Comparison of ENCODE assay signal across 9 mouse cellular contexts in genomic region chr11:95688515-95688914, GRCm38 (mm10). TPM values are rescaled to one million over a fixed set of nuclear protein-coding genes. Genes with fewer than 3 reads are reported as not detected.
DNase-seq lines count a peak whose midpoint lies in the region; ATAC-seq and TF ChIP-seq lines count a peak whose summit lies in the region.
"Had no signal": no experiment of that assay in that cellular context is flagged by ENCODE, and none has a peak within 500 bp of the region (broad histone marks: within the 10 kb centered on the region; RNA-seq: fewer than 3 reads in every experiment).

No protein-coding gene starts in this region.

- H3K9me3 ChIP-seq in midbrain, embryonic 11.5 days (ENCODE audit: control insufficient read depth, low read length) = no peaks in the 10 kb centered on the region
- no peaks in the 10 kb centered on the region for H3K9me3 ChIP-seq in midbrain, embryonic 13.5 days
- no peaks in the 10 kb centered on the region for H3K9me3 ChIP-seq in lung, embryonic 16.5 days (ENCODE audit: control insufficient read depth, low read length)
- no peaks in the 10 kb centered on the region for H3K9me3 ChIP-seq in stomach, embryonic 16.5 days (replicated peaks; ENCODE audit: control insufficient read depth, low read length)
- H3K9me3 ChIP-seq: midbrain, embryonic 12.5 days had no signal

- no peak overlapping the region for H3K27ac ChIP-seq in midbrain, embryonic 11.5 days (ENCODE audit: low read depth, low read length)
- no peak overlapping the region for H3K27ac ChIP-seq in midbrain, embryonic 13.5 days
- H3K27ac ChIP-seq in kidney, adult 2 months (ENCODE audit: insufficient read depth, low read depth, low read length) = peak overlapping the region; percentile 74
- H3K27ac ChIP-seq in lung, embryonic 16.5 days (ENCODE audit: low read length) = peak overlapping the region; percentile 40
- peak overlapping the region; percentile 66 for H3K27ac ChIP-seq in stomach, embryonic 16.5 days (ENCODE audit: low read length)
- H3K27ac ChIP-seq: midbrain, embryonic 12.5 days had no signal

- H3K9ac ChIP-seq in midbrain, embryonic 11.5 days (ENCODE audit: low read length) = 0 out of 2 replicates have a peak overlapping the region, but pooled peaks have one; percentile 5
- H3K9ac ChIP-seq in midbrain, embryonic 13.5 days (replicated peaks) = no peak overlapping the region
- peak overlapping the region; percentile 5; the same call in 1 of the 2 replicates for H3K9ac ChIP-seq in lung, embryonic 16.5 days (ENCODE audit: low read length)
- H3K9ac ChIP-seq in stomach, embryonic 16.5 days (ENCODE audit: low read length) = peak overlapping the region; percentile 42; the same call in 1 of the 2 replicates
- H3K9ac ChIP-seq: midbrain, embryonic 12.5 days had no signal

- H3K4me1 ChIP-seq in midbrain, embryonic 11.5 days (ENCODE audit: control insufficient read depth, insufficient read depth, low read length) = no peaks in the 10 kb centered on the region
- no peaks in the 10 kb centered on the region for H3K4me1 ChIP-seq in midbrain, embryonic 13.5 days (replicated peaks)
- no peaks in the 10 kb centered on the region for H3K4me1 ChIP-seq in kidney, adult 2 months (ENCODE audit: control insufficient read depth, insufficient read depth, low read length)
- peaks cover 7% of the 10 kb centered on the region; the same call in 1 of the 2 replicates for H3K4me1 ChIP-seq in lung, embryonic 16.5 days (replicated peaks; ENCODE audit: control insufficient read depth, insufficient read depth, low read length)
- peaks cover 8% of the 10 kb centered on the region for H3K4me1 ChIP-seq in stomach, embryonic 16.5 days (ENCODE audit: control insufficient read depth, insufficient read depth, low read length)
- H3K4me1 ChIP-seq: midbrain, embryonic 12.5 days had no signal

- WGBS in midbrain, embryonic 11.5 days = 84% methylated on average over 6 of the region's 6 CpGs
- WGBS in midbrain, embryonic 13.5 days = 84% methylated on average over 6 of the region's 6 CpGs
- 54% methylated on average over 6 of the region's 6 CpGs for WGBS in kidney, adult 2 months
- WGBS in lung, embryonic 16.5 days = 21% methylated on average over 6 of the region's 6 CpGs
- WGBS in stomach, embryonic 16.5 days = 54% methylated on average over 6 of the region's 6 CpGs

- no peak for DNase-seq in midbrain, embryonic 11.5 days (ENCODE audit: low spot score, missing footprints)
- DNase-seq in kidney, adult 2 months = peak; percentile 77
- DNase-seq in left cerebral cortex, adult 11 months (ENCODE audit: low spot score) = no peak
- no peak for DNase-seq in cerebellum, adult 8-10 months

- no peaks in the 10 kb centered on the region for H3K27me3 ChIP-seq in midbrain, embryonic 11.5 days (ENCODE audit: control insufficient read depth, insufficient read depth, low read length)
- H3K27me3 ChIP-seq in midbrain, embryonic 13.5 days = no peaks in the 10 kb centered on the region
- no peaks in the 10 kb centered on the region for H3K27me3 ChIP-seq in kidney, adult 2 months (replicated peaks; ENCODE audit: control insufficient read depth, insufficient read depth, low read length)
- no peaks in the 10 kb centered on the region for H3K27me3 ChIP-seq in lung, embryonic 16.5 days (ENCODE audit: control insufficient read depth, insufficient read depth, low read depth, low read length)
- H3K27me3 ChIP-seq in stomach, embryonic 16.5 days (ENCODE audit: control insufficient read depth, insufficient read depth, low read length) = no peaks in the 10 kb centered on the region

- TF ChIP-seq CTCF in kidney, adult 2 months (conservative IDR thresholded peaks at IDR 0.05; ENCODE audit: insufficient read depth, insufficient read length, low read depth, low read length) = no peak

- no peaks in the 10 kb centered on the region for H3K36me3 ChIP-seq in midbrain, embryonic 11.5 days (ENCODE audit: control insufficient read depth, insufficient read depth, low read length)
- H3K36me3 ChIP-seq in midbrain, embryonic 13.5 days = no peaks in the 10 kb centered on the region
- H3K36me3 ChIP-seq in kidney, adult 2 months (ENCODE audit: control insufficient read depth, insufficient read depth, low read length) = no peaks in the 10 kb centered on the region
- H3K36me3 ChIP-seq in lung, embryonic 16.5 days (ENCODE audit: control insufficient read depth, insufficient read depth, low read length) = no peaks in the 10 kb centered on the region
- H3K36me3 ChIP-seq in stomach, embryonic 16.5 days (ENCODE audit: control insufficient read depth, insufficient read depth, low read length) = no peaks in the 10 kb centered on the region
- H3K36me3 ChIP-seq: midbrain, embryonic 12.5 days had no signal

- no peak for ATAC-seq in midbrain, embryonic 11.5 days (ENCODE audit: low FRiP score)
- no peak for ATAC-seq in midbrain, embryonic 13.5 days
- peak; percentile 87 for ATAC-seq in granulocyte monocyte progenitor cell, adult 5-6 weeks (replicated peaks; ENCODE audit: poor library complexity, severe bottlenecking)
- ATAC-seq in lung, embryonic 16.5 days (ENCODE audit: low read depth) = peak; percentile 48; the same call in 1 of the 2 replicates
- no peak for ATAC-seq in stomach, embryonic 16.5 days (ENCODE audit: insufficient read depth, low FRiP score)

- no peak overlapping the region for H3K4me2 ChIP-seq in midbrain, embryonic 11.5 days
- H3K4me2 ChIP-seq in midbrain, embryonic 13.5 days (replicated peaks) = no peak overlapping the region
- no peak overlapping the region for H3K4me2 ChIP-seq in lung, embryonic 16.5 days (ENCODE audit: low read depth, low read length)
- peak overlapping the region; percentile 14; the same call in 1 of the 2 replicates for H3K4me2 ChIP-seq in stomach, embryonic 16.5 days (ENCODE audit: low read depth, low read length)
- H3K4me2 ChIP-seq: midbrain, embryonic 12.5 days had no signal

- no peak for TF ChIP-seq POLR2A in kidney, adult 2 months (IDR thresholded peaks at IDR 0.05; ENCODE audit: low read depth, low read length)

- no peak overlapping the region for H3K4me3 ChIP-seq in midbrain, embryonic 11.5 days (ENCODE audit: low read depth, low read length)
- no peak overlapping the region for H3K4me3 ChIP-seq in midbrain, embryonic 13.5 days (replicated peaks)
- no peak overlapping the region for H3K4me3 ChIP-seq in kidney, adult 2 months (ENCODE audit: insufficient read depth, low read depth, low read length)
- H3K4me3 ChIP-seq in lung, embryonic 16.5 days (ENCODE audit: low read length) = no peak overlapping the region
- no peak overlapping the region for H3K4me3 ChIP-seq in stomach, embryonic 16.5 days (replicated peaks; ENCODE audit: low read length)
- H3K4me3 ChIP-seq: midbrain, embryonic 12.5 days had no signal

RNA-seq across cellular contexts. Expression of gene Phb, which starts 21.8 kb away (rescaled TPM):
- 195 TPM in 2 replicates for polyA plus RNA-seq in midbrain, embryonic 11.5 days (2014; fragmentation: Nextera tagmentation; extraction: Ambion mirVana)
- polyA plus RNA-seq in midbrain, embryonic 13.5 days (2015; fragmentation: Nextera tagmentation; extraction: Ambion mirVana) = 168 and 179 TPM in 2 replicates
- total RNA-seq in granulocyte monocyte progenitor cell, adult 5-6 weeks (2014; fragmentation: Nextera tagmentation) = 98.4 and 108 TPM in 2 replicates
- 158 and 163 TPM in 2 replicates for total RNA-seq in granulocyte monocyte progenitor cell, adult 5-6 weeks (2017)
- polyA plus RNA-seq in kidney, adult 2 months (2012; rRNA removed) = 258 and 296 TPM in 2 replicates
- polyA plus RNA-seq in lung, embryonic 16.5 days (2015; fragmentation: Nextera tagmentation; extraction: Ambion mirVana) = 167 and 190 TPM in 2 replicates
- polyA plus RNA-seq in stomach, embryonic 16.5 days (2015; fragmentation: Nextera tagmentation; extraction: Ambion mirVana) = 209 and 221 TPM in 2 replicates

RNA-seq across cellular contexts. Expression of gene Zfp652, which starts 24.0 kb away (rescaled TPM):
- polyA plus RNA-seq in midbrain, embryonic 11.5 days (2014; fragmentation: Nextera tagmentation; extraction: Ambion mirVana) = 10.2 and 10.4 TPM in 2 replicates
- polyA plus RNA-seq in midbrain, embryonic 13.5 days (2015; fragmentation: Nextera tagmentation; extraction: Ambion mirVana) = 29.0 and 32.1 TPM in 2 replicates
- 39.1 and 39.4 TPM in 2 replicates for total RNA-seq in granulocyte monocyte progenitor cell, adult 5-6 weeks (2014; fragmentation: Nextera tagmentation)
- total RNA-seq in granulocyte monocyte progenitor cell, adult 5-6 weeks (2017) = 17.7 and 18.5 TPM in 2 replicates
- 10.9 and 11.4 TPM in 2 replicates for polyA plus RNA-seq in kidney, adult 2 months (2012; rRNA removed)
- 21.7 and 23.2 TPM in 2 replicates for polyA plus RNA-seq in lung, embryonic 16.5 days (2015; fragmentation: Nextera tagmentation; extraction: Ambion mirVana)
- 20.8 and 22.4 TPM in 2 replicates for polyA plus RNA-seq in stomach, embryonic 16.5 days (2015; fragmentation: Nextera tagmentation; extraction: Ambion mirVana)

RNA-seq across cellular contexts. Expression of gene B130006D01Rik, which starts 34.9 kb away (rescaled TPM):
- 0.39 and 1.1 TPM in 2 replicates for polyA plus RNA-seq in midbrain, embryonic 11.5 days (2014; fragmentation: Nextera tagmentation; extraction: Ambion mirVana)
- polyA plus RNA-seq in midbrain, embryonic 13.5 days (2015; fragmentation: Nextera tagmentation; extraction: Ambion mirVana) = 1.5 and 2.0 TPM in 2 replicates
- total RNA-seq in granulocyte monocyte progenitor cell, adult 5-6 weeks (2014; fragmentation: Nextera tagmentation) = 4.4 and 5.7 TPM in 2 replicates
- 1.0 and 1.2 TPM in 2 replicates for total RNA-seq in granulocyte monocyte progenitor cell, adult 5-6 weeks (2017)
- 0.03 and 0.07 TPM in 2 replicates for polyA plus RNA-seq in kidney, adult 2 months (2012; rRNA removed)
- polyA plus RNA-seq in lung, embryonic 16.5 days (2015; fragmentation: Nextera tagmentation; extraction: Ambion mirVana) = 1.1 and 1.4 TPM in 2 replicates
- 1.1 and 1.3 TPM in 2 replicates for polyA plus RNA-seq in stomach, embryonic 16.5 days (2015; fragmentation: Nextera tagmentation; extraction: Ambion mirVana)

Comparison
In these comparisons a context has a peak if more than half of its experiments do, and no peak if none do; other contexts are left out.
1. ATAC-seq: peak in granulocyte monocyte progenitor cell, adult 5-6 weeks (single experiment) and lung, embryonic 16.5 days (single experiment); none in midbrain, embryonic 11.5 days (single experiment), midbrain, embryonic 13.5 days (single experiment) and stomach, embryonic 16.5 days (single experiment).
2. H3K27ac ChIP-seq: peak in kidney, adult 2 months (single experiment), lung, embryonic 16.5 days (single experiment) and stomach, embryonic 16.5 days (single experiment); none in midbrain, embryonic 11.5 days (single experiment) and midbrain, embryonic 13.5 days (single experiment).